Mouse (Mus musculus): ENCODE results near the gene Dock4. TPM values are rescaled to one million over a fixed set of nuclear protein-coding genes. Genes with fewer than 3 reads are reported as not detected.

Gene Dock4
- polyA plus RNA-seq, 1 experiment from 2014 or later, result 6.4 TPM

- H3K9ac ChIP-seq (ENCODE audit: low read length), result no peak overlapping the region
- ATAC-seq (replicated peaks; ENCODE audit: extremely low read depth, insufficient read depth, low FRiP score), result no peak
- H3K4me2 ChIP-seq (ENCODE audit: low read depth, low read length), result no peak overlapping the region
- no peaks in the 10 kb centered on the region for H3K9me3 ChIP-seq (replicated peaks; ENCODE audit: control insufficient read depth, low read length)
- WGBS, result 51% methylated on average over 5 of the region's 5 CpGs
- H3K4me3 ChIP-seq (ENCODE audit: low read length), result no peak overlapping the region
- no peak overlapping the region for H3K27ac ChIP-seq (ENCODE audit: low read length)
- no peaks in the 10 kb centered on the region for H3K27me3 ChIP-seq (ENCODE audit: control insufficient read depth, insufficient read depth, low read length)
- no peaks in the 10 kb centered on the region for H3K4me1 ChIP-seq (ENCODE audit: control insufficient read depth, insufficient read depth, low read length)
- H3K36me3 ChIP-seq (ENCODE audit: control insufficient read depth, insufficient read depth), result no peaks in the 10 kb centered on the region
Observed at GRCm38 (mm10) chr12:40702233-40702792, 256.6 kb downstream of the Dock4 start.

GRCm38 (mm10) chr12:40704296-40704695 is 258.5 kb downstream of the Dock4 start:
- H3K4me2 ChIP-seq (ENCODE audit: low read depth, low read length), result no peak overlapping the region
- ATAC-seq (replicated peaks; ENCODE audit: extremely low read depth, insufficient read depth, low FRiP score), result no peak
- WGBS, result 53% methylated on average over 5 of the region's 5 CpGs
- no peaks in the 10 kb centered on the region for H3K9me3 ChIP-seq (replicated peaks; ENCODE audit: control insufficient read depth, low read length)
- H3K4me3 ChIP-seq (ENCODE audit: low read length), result no peak overlapping the region
- H3K27ac ChIP-seq (ENCODE audit: low read length), result no peak overlapping the region
- no peak overlapping the region for H3K9ac ChIP-seq (ENCODE audit: low read length)
- no peaks in the 10 kb centered on the region for H3K36me3 ChIP-seq (ENCODE audit: control insufficient read depth, insufficient read depth)
- no peaks in the 10 kb centered on the region for H3K27me3 ChIP-seq (ENCODE audit: control insufficient read depth, insufficient read depth, low read length)
- H3K4me1 ChIP-seq (ENCODE audit: control insufficient read depth, insufficient read depth, low read length), result no peaks in the 10 kb centered on the region

DNA sequence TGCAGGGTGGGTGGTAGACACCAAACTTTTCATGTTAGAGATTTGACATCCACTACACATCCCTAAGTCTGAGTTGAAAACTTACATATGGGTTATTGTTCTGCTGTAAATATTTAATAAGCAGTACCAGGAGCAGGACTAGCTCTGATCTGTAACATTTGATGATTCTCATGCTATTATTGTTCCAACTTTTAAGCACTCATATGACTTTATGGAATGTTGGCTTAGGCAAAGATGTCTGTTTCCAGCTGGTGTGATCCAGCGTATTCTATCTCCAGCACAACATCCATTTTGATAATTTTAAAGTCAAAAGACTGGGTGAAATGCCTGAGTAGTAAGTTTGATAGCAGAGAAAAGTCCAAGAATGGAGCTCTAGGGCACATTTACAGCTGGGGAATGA is 261.4 kb downstream of the Dock4 start:
- 78% methylated on average over 1 of the region's 1 CpGs for WGBS
- Histone ChIP-seq H3K36me3 (ENCODE audit: control insufficient read depth, insufficient read depth) (no peaks in the 10 kb centered on the region), H3K4me3 (ENCODE audit: low read length) (no peak overlapping the region), H3K9me3 (replicated peaks; ENCODE audit: control insufficient read depth, low read length) (no peaks in the 10 kb centered on the region), H3K9ac (ENCODE audit: low read length) (no peak overlapping the region), H3K27me3 (ENCODE audit: control insufficient read depth, insufficient read depth, low read length) (no peaks in the 10 kb centered on the region), H3K4me2 (ENCODE audit: low read depth, low read length) (no peak overlapping the region), H3K4me1 (ENCODE audit: control insufficient read depth, insufficient read depth, low read length) (no peaks in the 10 kb centered on the region), H3K27ac (ENCODE audit: low read length) (no peak overlapping the region)
- ATAC-seq (replicated peaks; ENCODE audit: extremely low read depth, insufficient read depth, low FRiP score), result no peak

- H3K27ac ChIP-seq (ENCODE audit: low read length), result no peak overlapping the region
- no peak overlapping the region for H3K4me2 ChIP-seq (ENCODE audit: low read depth, low read length)
- no peaks in the 10 kb centered on the region for H3K4me1 ChIP-seq (ENCODE audit: control insufficient read depth, insufficient read depth, low read length)
- WGBS, result 49% methylated on average over 2 of the region's 2 CpGs
- H3K4me3 ChIP-seq (ENCODE audit: low read length), result no peak overlapping the region
- no peak for ATAC-seq (replicated peaks; ENCODE audit: extremely low read depth, insufficient read depth, low FRiP score)
- no peaks in the 10 kb centered on the region for H3K36me3 ChIP-seq (ENCODE audit: control insufficient read depth, insufficient read depth)
- no peaks in the 10 kb centered on the region for H3K27me3 ChIP-seq (ENCODE audit: control insufficient read depth, insufficient read depth, low read length)
- no peak overlapping the region for H3K9ac ChIP-seq (ENCODE audit: low read length)
- no peaks in the 10 kb centered on the region for H3K9me3 ChIP-seq (replicated peaks; ENCODE audit: control insufficient read depth, low read length)
Observed at GRCm38 (mm10) chr12:40709094-40709493, 263.3 kb downstream of the Dock4 start.

- Histone ChIP-seq H3K4me1 (ENCODE audit: control insufficient read depth, insufficient read depth, low read length) (no peaks in the 10 kb centered on the region), H3K9me3 (replicated peaks; ENCODE audit: control insufficient read depth, low read length) (no peaks in the 10 kb centered on the region)
- ATAC-seq (replicated peaks; ENCODE audit: extremely low read depth, insufficient read depth, low FRiP score), result no peak
Observed at GRCm38 (mm10) chr12:40712235-40712634, 266.5 kb downstream of the Dock4 start.

DNA sequence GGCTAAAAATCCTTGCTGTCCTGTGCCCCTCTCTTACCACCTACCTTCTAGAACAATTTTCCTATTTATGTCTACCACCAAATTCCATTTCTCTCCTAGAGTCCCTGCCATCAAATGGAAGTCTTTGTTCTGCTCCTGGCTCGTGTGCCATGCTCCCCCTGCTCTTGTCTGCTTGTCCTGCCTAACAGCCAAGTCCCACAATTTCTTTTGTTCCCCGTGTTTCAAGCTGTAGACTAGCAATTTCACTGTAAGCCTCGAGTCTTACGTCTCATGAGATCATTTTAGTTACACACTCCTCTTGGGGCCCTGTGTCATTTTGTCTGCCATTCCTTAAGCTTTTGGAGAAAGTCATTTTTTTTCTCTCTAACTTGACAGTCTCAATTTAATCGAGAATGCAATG is 268.5 kb downstream of the Dock4 start:
- Histone ChIP-seq H3K4me2 (ENCODE audit: low read depth, low read length) (no peak overlapping the region), H3K27me3 (ENCODE audit: control insufficient read depth, insufficient read depth, low read length) (no peaks in the 10 kb centered on the region), H3K9ac (ENCODE audit: low read length) (no peak overlapping the region), H3K4me3 (ENCODE audit: low read length) (no peak overlapping the region), H3K4me1 (ENCODE audit: control insufficient read depth, insufficient read depth, low read length) (no peaks in the 10 kb centered on the region), H3K27ac (ENCODE audit: low read length) (no peak overlapping the region), H3K9me3 (replicated peaks; ENCODE audit: control insufficient read depth, low read length) (no peaks in the 10 kb centered on the region), H3K36me3 (ENCODE audit: control insufficient read depth, insufficient read depth) (no peaks in the 10 kb centered on the region)
- WGBS, result 61% methylated on average over 5 of the region's 5 CpGs
- no peak for ATAC-seq (replicated peaks; ENCODE audit: extremely low read depth, insufficient read depth, low FRiP score)

More at GRCm38 (mm10) chr12:40712235-40712634, 266.5 kb downstream of the Dock4 start:
- Histone ChIP-seq H3K9ac (ENCODE audit: low read length) (no peak overlapping the region), H3K4me2 (ENCODE audit: low read depth, low read length) (no peak overlapping the region), H3K27ac (ENCODE audit: low read length) (no peak overlapping the region), H3K36me3 (ENCODE audit: control insufficient read depth, insufficient read depth) (no peaks in the 10 kb centered on the region), H3K27me3 (ENCODE audit: control insufficient read depth, insufficient read depth, low read length) (no peaks in the 10 kb centered on the region), H3K4me3 (ENCODE audit: low read length) (no peak overlapping the region)
- 68% methylated on average over 3 of the region's 3 CpGs for WGBS

GRCm38 (mm10) chr12:40715174-40715573 is 269.4 kb downstream of the Dock4 start:
- Histone ChIP-seq H3K9ac (ENCODE audit: low read length) (no peak overlapping the region), H3K36me3 (ENCODE audit: control insufficient read depth, insufficient read depth) (no peaks in the 10 kb centered on the region), H3K4me1 (ENCODE audit: control insufficient read depth, insufficient read depth, low read length) (no peaks in the 10 kb centered on the region), H3K4me2 (ENCODE audit: low read depth, low read length) (no peak overlapping the region), H3K9me3 (replicated peaks; ENCODE audit: control insufficient read depth, low read length) (no peaks in the 10 kb centered on the region), H3K27me3 (ENCODE audit: control insufficient read depth, insufficient read depth, low read length) (no peaks in the 10 kb centered on the region), H3K4me3 (ENCODE audit: low read length) (no peak overlapping the region), H3K27ac (ENCODE audit: low read length) (no peak overlapping the region)
- ATAC-seq (replicated peaks; ENCODE audit: extremely low read depth, insufficient read depth, low FRiP score), result no peak
- 81% methylated on average over 2 of the region's 2 CpGs for WGBS

DNA sequence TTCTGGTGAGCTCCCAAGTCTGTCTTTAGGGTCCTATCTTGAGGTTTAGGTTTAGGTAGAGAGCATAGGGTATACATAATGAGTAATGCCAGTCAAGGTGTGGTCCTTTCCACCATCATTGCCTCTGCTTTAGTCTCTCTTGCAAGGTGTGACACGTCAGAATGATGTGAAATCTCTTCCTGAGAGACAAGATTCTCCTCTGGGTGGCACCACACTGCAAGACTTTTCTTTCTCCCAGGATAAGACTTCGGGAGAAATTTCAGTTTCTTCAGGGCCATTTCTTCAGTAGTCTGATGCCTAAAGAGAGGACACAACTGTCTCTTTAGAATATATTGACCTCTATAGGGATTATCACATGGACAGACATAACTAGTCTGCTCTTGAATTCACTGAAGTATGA is 282.6 kb downstream of the Dock4 start:
- no peak overlapping the region for H3K4me3 ChIP-seq (ENCODE audit: low read length)
- 71% methylated on average over 2 of the region's 2 CpGs for WGBS
- ATAC-seq (replicated peaks; ENCODE audit: extremely low read depth, insufficient read depth, low FRiP score), result no peak

DNA sequence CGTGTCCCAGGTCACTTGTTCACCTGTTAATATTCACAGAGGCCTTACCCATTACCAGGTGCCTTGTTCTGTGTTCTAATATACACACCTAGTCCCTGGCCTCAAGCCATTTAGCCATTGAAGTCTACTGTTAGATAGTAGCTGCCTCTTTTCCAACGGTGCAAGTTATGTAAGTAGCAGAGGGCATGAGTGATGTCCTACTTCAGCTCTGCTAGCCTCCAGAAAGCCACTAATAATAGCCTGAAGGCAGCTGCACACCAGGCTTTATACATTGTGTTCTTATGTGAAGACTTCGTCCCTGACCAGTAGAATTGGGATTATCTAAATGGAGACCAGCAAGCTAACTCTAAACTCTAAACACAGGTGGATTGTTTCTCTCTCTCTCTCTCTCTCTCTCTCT is 285.0 kb downstream of the Dock4 start:
- Histone ChIP-seq H3K4me2 (ENCODE audit: low read depth, low read length) (no peak overlapping the region), H3K4me1 (ENCODE audit: control insufficient read depth, insufficient read depth, low read length) (no peaks in the 10 kb centered on the region), H3K27me3 (ENCODE audit: control insufficient read depth, insufficient read depth, low read length) (no peaks in the 10 kb centered on the region), H3K9me3 (replicated peaks; ENCODE audit: control insufficient read depth, low read length) (no peaks in the 10 kb centered on the region), H3K4me3 (ENCODE audit: low read length) (no peak overlapping the region), H3K27ac (ENCODE audit: low read length) (no peak overlapping the region), H3K9ac (ENCODE audit: low read length) (no peak overlapping the region), H3K36me3 (ENCODE audit: control insufficient read depth, insufficient read depth) (no peaks in the 10 kb centered on the region)
- 58% methylated on average over 3 of the region's 3 CpGs for WGBS
- no peak for ATAC-seq (replicated peaks; ENCODE audit: extremely low read depth, insufficient read depth, low FRiP score)

More for the DNA sequence above, 282.6 kb downstream of the Dock4 start:
- Histone ChIP-seq H3K9ac (ENCODE audit: low read length) (no peak overlapping the region), H3K36me3 (ENCODE audit: control insufficient read depth, insufficient read depth) (no peaks in the 10 kb centered on the region), H3K4me2 (ENCODE audit: low read depth, low read length) (no peak overlapping the region), H3K4me1 (ENCODE audit: control insufficient read depth, insufficient read depth, low read length) (no peaks in the 10 kb centered on the region), H3K27ac (ENCODE audit: low read length) (no peak overlapping the region), H3K27me3 (ENCODE audit: control insufficient read depth, insufficient read depth, low read length) (no peaks in the 10 kb centered on the region), H3K9me3 (replicated peaks; ENCODE audit: control insufficient read depth, low read length) (no peaks in the 10 kb centered on the region)
